Mouse (Mus musculus) cortical plate, adult 2 months (tissue): Measurements from ENCODE around the gene Rnf115. TPM values are rescaled to one million over a fixed set of nuclear protein-coding genes. Genes with fewer than 3 reads are reported as not detected.
A peak's percentile ranks its signal among the peaks of the same experiment; 100 is the strongest.

Experiments used
- H3K27ac ChIP-seq: fragments of 200-500 bp; 2 replicates; pipeline ENCODE4 v1.5.1; 2012; ENCODE audit warnings: low read length, control low read depth, inconsistent platforms; ENCODE audit not compliant: insufficient read depth
- H3K4me1 ChIP-seq: fragments of 200-500 bp; 2 replicates; pipeline ENCODE4 v1.6.1; 2011; ENCODE audit warnings: low read length; ENCODE audit not compliant: control insufficient read depth, insufficient read depth
- H3K4me3 ChIP-seq: fragments of 200-500 bp; 2 replicates; pipeline ENCODE4 v1.5.1; 2011; ENCODE audit warnings: mild to moderate bottlenecking, low read length, control low read depth; ENCODE audit not compliant: insufficient read depth
- CTCF ChIP-seq: fragments of 200-500 bp; IDR thresholded peaks from 2 replicates; pipeline ENCODE4 v1.5.1; 2011; ENCODE audit warnings: mild to moderate bottlenecking, control low read depth, low read length; ENCODE audit not compliant: insufficient read depth; ENCODE audit errors: extremely low read depth
- POLR2A ChIP-seq: fragments of 200-500 bp; IDR thresholded peaks from 2 replicates; pipeline ENCODE4 v1.6.1; 2011; ENCODE audit warnings: mild to moderate bottlenecking, low read length, control low read depth; ENCODE audit not compliant: insufficient read depth; ENCODE audit errors: extremely low read depth
- polyA plus RNA-seq: library from polyadenylated mRNA; depleted of rRNA; stranded (reverse); fragments of >200 nt; gene quantifications from 2 replicates; pipeline ENCODE4 v1.2.3, GENCODE M21; 2012

Gene Rnf115
- polyA plus RNA-seq, 1 experiment = 52.3 TPM

- H3K27ac ChIP-seq = no peak within 1 kb of the TSS
- peak within 1 kb of the TSS; percentile 43 for H3K4me3 ChIP-seq
- TF ChIP-seq POLR2A (no peak), CTCF (peak; percentile 59)
- H3K4me1 ChIP-seq = no peaks in the 10 kb centered on the region
Measured at GRCm38 (mm10) chr3:96707903-96708683, 19.4 kb upstream of the Rnf115 start, which contains the start of gene Nudt17. Nudt17 (minus strand) TSS chr3:96708562.

DNA sequence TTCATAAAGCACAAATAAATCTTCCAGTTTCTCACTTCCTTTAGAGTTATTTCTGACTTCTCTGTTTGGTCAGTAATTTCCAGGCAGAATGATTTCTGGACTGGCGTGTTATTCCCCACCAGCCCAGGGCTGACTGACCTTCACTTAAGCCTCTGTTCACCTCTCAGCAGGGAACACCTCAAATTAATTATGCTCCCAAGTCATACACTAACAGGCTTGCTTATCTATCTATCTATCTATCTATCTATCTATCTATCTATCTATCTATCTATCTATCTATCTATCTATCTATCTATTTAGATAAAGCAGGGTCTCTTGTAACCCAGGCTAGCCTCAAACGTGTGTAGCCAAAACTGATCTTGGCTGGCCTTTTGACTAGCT, 18.8 kb upstream of the Rnf115 start:
- Histone ChIP-seq H3K4me1 (no peaks in the 10 kb centered on the region), H3K4me3 (peak overlapping the region; percentile 43; the same call in 1 of the 2 replicates), H3K27ac (no peak overlapping the region)
- TF ChIP-seq CTCF = no peak
- TF ChIP-seq POLR2A = no peak

- no peak for TF ChIP-seq CTCF
- TF ChIP-seq POLR2A = no peak
- Histone ChIP-seq H3K4me3 (no peak overlapping the region), H3K27ac (no peak overlapping the region), H3K4me1 (no peaks in the 10 kb centered on the region)
Measured at GRCm38 (mm10) chr3:96714286-96714685, 13.2 kb upstream of the Rnf115 start.

DNA sequence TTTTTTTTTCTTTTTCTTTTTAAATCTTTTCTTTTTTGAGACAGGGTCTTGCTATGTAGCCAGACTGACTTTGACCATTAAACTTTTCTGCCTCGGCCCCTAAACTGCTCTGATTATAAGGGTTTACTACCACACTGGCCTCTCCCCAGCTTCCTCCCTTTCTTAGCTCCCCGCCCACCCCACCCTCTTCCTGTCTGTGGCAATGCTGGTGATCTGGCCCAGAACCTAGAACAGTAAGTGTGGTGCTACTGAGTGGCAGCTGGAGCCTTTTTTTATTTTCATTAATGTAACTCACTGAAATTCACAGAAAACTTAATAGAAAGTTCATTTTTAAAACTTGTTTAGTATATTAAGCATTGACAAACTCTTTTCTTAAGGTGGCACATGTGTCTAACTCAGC, 11.6 kb upstream of the Rnf115 start:
- H3K4me3 ChIP-seq = no peak overlapping the region
- no peaks in the 10 kb centered on the region for H3K4me1 ChIP-seq
- H3K27ac ChIP-seq = no peak overlapping the region
- TF ChIP-seq POLR2A = no peak
- TF ChIP-seq CTCF = no peak

DNA sequence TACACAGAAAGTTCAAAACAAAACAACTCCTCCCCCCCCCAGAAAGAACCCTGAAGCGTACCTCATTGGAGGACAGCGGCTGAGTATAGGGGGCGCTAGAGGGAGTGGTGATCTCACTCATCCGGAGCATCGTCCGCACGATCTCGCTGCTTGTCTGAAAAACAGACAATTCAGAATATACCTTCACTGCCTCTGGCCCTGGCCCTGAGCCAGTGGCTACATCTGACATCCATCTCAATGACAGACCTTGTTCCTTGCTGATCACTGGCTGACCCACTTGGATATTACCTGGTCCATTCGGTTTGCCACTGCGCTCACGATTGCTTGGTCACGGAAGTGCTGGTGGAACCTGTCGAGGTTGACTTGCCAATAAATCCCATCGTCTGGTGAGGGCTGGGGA, 8.3 kb upstream of the Rnf115 start:
- H3K27ac ChIP-seq = no peak overlapping the region
- H3K4me3 ChIP-seq = peak overlapping the region; percentile 38
- peak; percentile 53 for TF ChIP-seq CTCF
- TF ChIP-seq POLR2A = no peak
- H3K4me1 ChIP-seq = no peaks in the 10 kb centered on the region

GRCm38 (mm10) chr3:96727828-96728633, 567 bp downstream of the Rnf115 start:
- peaks cover 5% of the 10 kb centered on the region for H3K4me1 ChIP-seq
- TF ChIP-seq CTCF = no peak
- TF ChIP-seq POLR2A = peak; percentile 52; the same call in 1 of the 2 replicates
- peak overlapping the region; percentile 73 for H3K4me3 ChIP-seq
- peak overlapping the region; percentile 96 for H3K27ac ChIP-seq

GRCm38 (mm10) chr3:96728634-96729402, 1.4 kb downstream of the Rnf115 start:
- H3K27ac ChIP-seq = peak overlapping the region; percentile 96; the same call in 1 of the 2 replicates
- TF ChIP-seq POLR2A (no peak), CTCF (no peak)
- H3K4me3 ChIP-seq = peak overlapping the region; percentile 73
- H3K4me1 ChIP-seq = peaks cover 5% of the 10 kb centered on the region

- TF ChIP-seq CTCF (no peak), POLR2A (no peak)
- H3K27ac ChIP-seq = no peak overlapping the region
- H3K4me3 ChIP-seq = peak overlapping the region; percentile 73; the same call in 1 of the 2 replicates
- H3K4me1 ChIP-seq = peaks cover 5% of the 10 kb centered on the region
Measured at GRCm38 (mm10) chr3:96729403-96729784, 1.9 kb downstream of the Rnf115 start.

GRCm38 (mm10) chr3:96730785-96731184, 3.3 kb downstream of the Rnf115 start:
- no peak for TF ChIP-seq CTCF
- no peak for TF ChIP-seq POLR2A
- Histone ChIP-seq H3K27ac (no peak overlapping the region), H3K4me1 (peaks cover 5% of the 10 kb centered on the region), H3K4me3 (no peak overlapping the region)

DNA sequence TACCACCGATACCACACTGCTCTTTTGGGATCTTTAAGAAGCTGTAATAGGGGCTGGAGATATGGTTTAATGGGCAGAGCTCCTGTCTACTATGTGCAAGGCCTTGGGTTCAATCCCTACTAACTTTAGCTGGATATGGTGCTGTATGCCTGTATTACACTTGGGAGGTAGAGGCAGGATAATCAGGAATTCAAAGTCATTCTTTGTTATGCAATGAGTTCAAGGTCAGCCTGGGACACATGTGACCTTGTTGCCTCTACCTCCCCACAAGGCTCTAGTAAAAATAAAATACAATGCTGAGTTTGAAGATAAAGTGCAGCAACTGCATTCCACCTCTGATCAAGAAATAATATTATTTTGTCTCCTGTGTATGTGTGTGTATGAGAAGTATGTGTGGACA, 6.5 kb downstream of the Rnf115 start:
- TF ChIP-seq CTCF = no peak
- TF ChIP-seq POLR2A = no peak
- Histone ChIP-seq H3K4me3 (no peak overlapping the region), H3K4me1 (peaks cover 8% of the 10 kb centered on the region), H3K27ac (no peak overlapping the region)
